Comparison of ENCODE assay signal across 9 mouse cellular contexts in genomic region chr14:47093355-47093792, GRCm38 (mm10).
DNase-seq lines count a peak whose midpoint lies in the region; ATAC-seq lines count a peak whose summit lies in the region.
"Had no signal": no experiment of that assay in that cellular context is flagged by ENCODE, and none has a peak within 500 bp of the region (broad histone marks: within the 10 kb centered on the region; RNA-seq: fewer than 3 reads in every experiment).

No protein-coding gene starts in this region.

- 0 out of 2 replicates have a peak overlapping the region, but pooled peaks have one; percentile 10 for H3K9ac ChIP-seq in intestine, embryonic 14.5 days (ENCODE audit: low read length)
- H3K9ac ChIP-seq in lung, embryonic 16.5 days (ENCODE audit: low read length): peak overlapping the region; percentile 13; the same call in 1 of the 2 replicates
- no peak overlapping the region for H3K9ac ChIP-seq in midbrain, embryonic 14.5 days (replicated peaks; ENCODE audit: low read length)

- no peak for ATAC-seq in intestine, embryonic 14.5 days (replicated peaks; ENCODE audit: low FRiP score, low TSS enrichment, low read depth)
- ATAC-seq in lung, embryonic 16.5 days (ENCODE audit: low read depth): peak; percentile 80
- no peak for ATAC-seq in midbrain, embryonic 14.5 days (ENCODE audit: low FRiP score, low TSS enrichment)

- H3K27ac ChIP-seq in intestine, embryonic 14.5 days (ENCODE audit: low read depth): peak overlapping the region; percentile 71
- H3K27ac ChIP-seq in lung, embryonic 16.5 days (ENCODE audit: low read length): peak overlapping the region; percentile 71
- H3K27ac ChIP-seq in midbrain, embryonic 14.5 days (replicated peaks; ENCODE audit: low read depth, low read length): no peak overlapping the region

- intact Hi-C loops in gastrocnemius, postnatal 14 days (cut with DNase I; ENCODE audit: low total_unique reads): loop anchor here (10.0 kb wide), 1 partner anchor 101 kb away; no protein-coding TSS in a partner anchor

- H3K4me2 ChIP-seq in intestine, embryonic 14.5 days (ENCODE audit: low read length): no peak overlapping the region; the same call in 1 of the 2 replicates
- peak overlapping the region; percentile 43 for H3K4me2 ChIP-seq in lung, embryonic 16.5 days (ENCODE audit: low read depth, low read length)
- H3K4me2 ChIP-seq in midbrain, embryonic 14.5 days (ENCODE audit: low read length): no peak overlapping the region

- H3K36me3 ChIP-seq in intestine, embryonic 14.5 days (ENCODE audit: control insufficient read depth, insufficient read depth, low read length): peaks cover 15% of the 10 kb centered on the region
- H3K36me3 ChIP-seq in lung, embryonic 16.5 days (ENCODE audit: control insufficient read depth, insufficient read depth, low read length): no peaks in the 10 kb centered on the region
- no peaks in the 10 kb centered on the region for H3K36me3 ChIP-seq in midbrain, embryonic 14.5 days (ENCODE audit: control insufficient read depth, insufficient read depth, low read length)

- H3K27me3 ChIP-seq in intestine, embryonic 14.5 days (replicated peaks; ENCODE audit: control insufficient read depth, insufficient read depth, low read length): no peaks in the 10 kb centered on the region
- H3K27me3 ChIP-seq in lung, embryonic 16.5 days (ENCODE audit: control insufficient read depth, insufficient read depth, low read depth, low read length): no peaks in the 10 kb centered on the region
- no peaks in the 10 kb centered on the region for H3K27me3 ChIP-seq in midbrain, embryonic 14.5 days (ENCODE audit: control insufficient read depth, insufficient read depth, low read length)

- DNase-seq in cerebellum, postnatal 36 days: peak; percentile 15 to 17
- no peak for DNase-seq in cerebellum, adult 11 months
- peak; percentile 31 for DNase-seq in R1 (ENCODE audit: low read depth, low spot score)
- DNase-seq in intestine, embryonic 14.5 days (ENCODE audit: low spot score): peak; percentile 64
- DNase-seq in spleen, postnatal 4 days (ENCODE audit: low spot score in 2 of 2): no peak
- no peak for DNase-seq in midbrain, embryonic 14.5 days
- no peak for DNase-seq in gastrocnemius, postnatal 14 days
- DNase-seq: adrenal gland, adult 8-10 months had no signal

- H3K4me3 ChIP-seq in intestine, embryonic 14.5 days (ENCODE audit: low read depth, low read length): no peak overlapping the region
- no peak overlapping the region for H3K4me3 ChIP-seq in lung, embryonic 16.5 days (ENCODE audit: low read length)
- H3K4me3 ChIP-seq in midbrain, embryonic 14.5 days (replicated peaks; ENCODE audit: low read depth, low read length): no peak overlapping the region

- WGBS in intestine, embryonic 14.5 days: 34% methylated on average over 16 of the region's 16 CpGs
- WGBS in lung, embryonic 16.5 days: 18% methylated on average over 16 of the region's 16 CpGs
- 84% methylated on average over 16 of the region's 16 CpGs for WGBS in midbrain, embryonic 14.5 days

- no peaks in the 10 kb centered on the region for H3K9me3 ChIP-seq in intestine, embryonic 14.5 days (ENCODE audit: control insufficient read depth, low read length)
- no peaks in the 10 kb centered on the region for H3K9me3 ChIP-seq in lung, embryonic 16.5 days (ENCODE audit: control insufficient read depth, low read length)
- H3K9me3 ChIP-seq in midbrain, embryonic 14.5 days (ENCODE audit: control insufficient read depth, low read length): no peaks in the 10 kb centered on the region

- peaks cover 9% of the 10 kb centered on the region; the same call in 1 of the 2 replicates for H3K4me1 ChIP-seq in intestine, embryonic 14.5 days (replicated peaks; ENCODE audit: control insufficient read depth, insufficient read depth, low read length)
- peaks cover 16% of the 10 kb centered on the region for H3K4me1 ChIP-seq in lung, embryonic 16.5 days (replicated peaks; ENCODE audit: control insufficient read depth, insufficient read depth, low read length)
- no peaks in the 10 kb centered on the region for H3K4me1 ChIP-seq in midbrain, embryonic 14.5 days (ENCODE audit: control insufficient read depth, insufficient read depth, low read length)

Comparison
In these comparisons a context has a peak if more than half of its experiments do, and no peak if none do; other contexts are left out.
1. DNase-seq: peak in cerebellum, postnatal 36 days (2 of 2), R1 (single experiment) and intestine, embryonic 14.5 days (single experiment); none in cerebellum, adult 11 months (single experiment), spleen, postnatal 4 days (0 of 2), midbrain, embryonic 14.5 days (single experiment) and gastrocnemius, postnatal 14 days (single experiment).